Mouse (Mus musculus) cerebellum, adult 2 months (tissue): ENCODE measurements around the gene Serpinb9b.

Source experiments
- CTCF ChIP-seq: fragments of 200-500 bp; IDR thresholded peaks from 2 replicates; pipeline ENCODE4 v1.5.1; 2011; ENCODE audit warnings: low read depth, mild to moderate bottlenecking, control low read depth, low read length, moderate library complexity, borderline replicate concordance; ENCODE audit not compliant: insufficient read depth
- POLR2A ChIP-seq: fragments of 200-500 bp; IDR thresholded peaks from 2 replicates; pipeline ENCODE4 v1.6.1; 2011; ENCODE audit warnings: low read length, control low read depth, borderline replicate concordance; ENCODE audit not compliant: insufficient read depth

GRCm38 (mm10) chr13:33051697-33052096 is 24.5 kb downstream of the Serpinb9b start:
- TF ChIP-seq CTCF, result no peak
- TF ChIP-seq POLR2A, result no peak
